Mouse (Mus musculus): ENCODE data around the gene Brwd3. TPM values are rescaled to one million over a fixed set of nuclear protein-coding genes. Genes with fewer than 3 reads are reported as not detected.

The Brwd3 gene
- polyA plus RNA-seq, 1 experiment from 2014 or later: 3.7 TPM

GRCm38 (mm10) chrX:108797268-108797667, 36.9 kb downstream of the Brwd3 start:
- no peaks in the 10 kb centered on the region for H3K4me1 ChIP-seq (replicated peaks; ENCODE audit: control insufficient read depth, insufficient read depth, low read length)
- no peaks in the 10 kb centered on the region for H3K27me3 ChIP-seq (ENCODE audit: control insufficient read depth, insufficient read depth, low read length)
- no peak for DNase-seq (ENCODE audit: low spot score)
- 82% methylated on average over 3 of the region's 3 CpGs for WGBS
- ATAC-seq (ENCODE audit: low FRiP score): no peak
- no peaks in the 10 kb centered on the region for H3K9me3 ChIP-seq (ENCODE audit: control insufficient read depth, low read length)
- H3K4me2 ChIP-seq (replicated peaks): no peak overlapping the region
- no peaks in the 10 kb centered on the region for H3K36me3 ChIP-seq (replicated peaks; ENCODE audit: control insufficient read depth, insufficient read depth)
- no peak overlapping the region for H3K9ac ChIP-seq
- H3K27ac ChIP-seq: no peak overlapping the region
- H3K4me3 ChIP-seq (replicated peaks; ENCODE audit: low read length): no peak overlapping the region

- H3K4me1 ChIP-seq (replicated peaks; ENCODE audit: control insufficient read depth, insufficient read depth, low read length): no peaks in the 10 kb centered on the region
- DNase-seq (ENCODE audit: low spot score) (no peak), ATAC-seq (ENCODE audit: low FRiP score) (no peak)
- H3K9me3 ChIP-seq (ENCODE audit: control insufficient read depth, low read length): no peaks in the 10 kb centered on the region
- no peak overlapping the region for H3K4me3 ChIP-seq (replicated peaks; ENCODE audit: low read length)
- WGBS: 97% methylated on average over 4 of the region's 4 CpGs
- no peak overlapping the region for H3K4me2 ChIP-seq (replicated peaks)
- H3K27me3 ChIP-seq (ENCODE audit: control insufficient read depth, insufficient read depth, low read length): no peaks in the 10 kb centered on the region
- H3K9ac ChIP-seq: no peak overlapping the region
- H3K27ac ChIP-seq: no peak overlapping the region
- H3K36me3 ChIP-seq (replicated peaks; ENCODE audit: control insufficient read depth, insufficient read depth): no peaks in the 10 kb centered on the region; the same call in 1 of the 2 replicates
These were observed 50.4 kb downstream of the Brwd3 start for GRCm38 (mm10) chrX:108783724-108784123.

GRCm38 (mm10) chrX:108731755-108732154, 102.4 kb downstream of the Brwd3 start:
- no peaks in the 10 kb centered on the region for H3K4me1 ChIP-seq (replicated peaks; ENCODE audit: control insufficient read depth, insufficient read depth, low read length)
- ATAC-seq (ENCODE audit: low FRiP score): no peak
- no peak overlapping the region for H3K27ac ChIP-seq
- H3K4me2 ChIP-seq (replicated peaks): no peak overlapping the region
- no peaks in the 10 kb centered on the region for H3K36me3 ChIP-seq (replicated peaks; ENCODE audit: control insufficient read depth, insufficient read depth)
- no peak overlapping the region for H3K9ac ChIP-seq
- H3K9me3 ChIP-seq (ENCODE audit: control insufficient read depth, low read length): no peaks in the 10 kb centered on the region
- DNase-seq (ENCODE audit: low spot score): no peak
- no peak overlapping the region for H3K4me3 ChIP-seq (replicated peaks; ENCODE audit: low read length)
- no peaks in the 10 kb centered on the region for H3K27me3 ChIP-seq (ENCODE audit: control insufficient read depth, insufficient read depth, low read length)

GRCm38 (mm10) chrX:108729564-108729963, 104.6 kb downstream of the Brwd3 start:
- no peaks in the 10 kb centered on the region for H3K4me1 ChIP-seq (replicated peaks; ENCODE audit: control insufficient read depth, insufficient read depth, low read length)
- no peak overlapping the region for H3K27ac ChIP-seq
- DNase-seq (ENCODE audit: low spot score) (no peak), ATAC-seq (ENCODE audit: low FRiP score) (no peak)
- H3K9me3 ChIP-seq (ENCODE audit: control insufficient read depth, low read length): no peaks in the 10 kb centered on the region
- no peak overlapping the region for H3K9ac ChIP-seq
- 45% methylated on average over 1 of the region's 1 CpGs for WGBS
- no peaks in the 10 kb centered on the region for H3K36me3 ChIP-seq (replicated peaks; ENCODE audit: control insufficient read depth, insufficient read depth)
- no peaks in the 10 kb centered on the region for H3K27me3 ChIP-seq (ENCODE audit: control insufficient read depth, insufficient read depth, low read length)
- no peak overlapping the region for H3K4me3 ChIP-seq (replicated peaks; ENCODE audit: low read length)
- H3K4me2 ChIP-seq (replicated peaks): no peak overlapping the region

- Histone ChIP-seq H3K4me1 (replicated peaks; ENCODE audit: control insufficient read depth, insufficient read depth, low read length) (no peaks in the 10 kb centered on the region), H3K27ac (no peak overlapping the region), H3K9ac (no peak overlapping the region), H3K9me3 (ENCODE audit: control insufficient read depth, low read length) (no peaks in the 10 kb centered on the region), H3K27me3 (ENCODE audit: control insufficient read depth, insufficient read depth, low read length) (no peaks in the 10 kb centered on the region), H3K4me2 (replicated peaks) (no peak overlapping the region), H3K4me3 (replicated peaks; ENCODE audit: low read length) (no peak overlapping the region), H3K36me3 (replicated peaks; ENCODE audit: control insufficient read depth, insufficient read depth) (no peaks in the 10 kb centered on the region)
- WGBS: 66% methylated on average over 3 of the region's 3 CpGs
- no peak for DNase-seq (ENCODE audit: low spot score)
- no peak for ATAC-seq (ENCODE audit: low FRiP score)
These were observed 105.1 kb downstream of the Brwd3 start for GRCm38 (mm10) chrX:108729068-108729467.

- Histone ChIP-seq H3K4me3 (replicated peaks; ENCODE audit: low read length) (no peak overlapping the region), H3K4me1 (replicated peaks; ENCODE audit: control insufficient read depth, insufficient read depth, low read length) (no peaks in the 10 kb centered on the region), H3K27ac (no peak overlapping the region), H3K9ac (no peak overlapping the region), H3K4me2 (replicated peaks) (no peak overlapping the region), H3K36me3 (replicated peaks; ENCODE audit: control insufficient read depth, insufficient read depth) (no peaks in the 10 kb centered on the region), H3K9me3 (ENCODE audit: control insufficient read depth, low read length) (no peaks in the 10 kb centered on the region), H3K27me3 (ENCODE audit: control insufficient read depth, insufficient read depth, low read length) (no peaks in the 10 kb centered on the region)
- ATAC-seq (ENCODE audit: low FRiP score) (no peak), DNase-seq (ENCODE audit: low spot score) (no peak)
- WGBS: 78% methylated on average over 3 of the region's 3 CpGs
These were observed 105.8 kb downstream of the Brwd3 start for GRCm38 (mm10) chrX:108728334-108728733.

GRCm38 (mm10) chrX:108724241-108724640, 109.9 kb downstream of the Brwd3 start:
- Histone ChIP-seq H3K4me1 (replicated peaks; ENCODE audit: control insufficient read depth, insufficient read depth, low read length) (no peaks in the 10 kb centered on the region), H3K4me2 (replicated peaks) (no peak overlapping the region), H3K27me3 (ENCODE audit: control insufficient read depth, insufficient read depth, low read length) (no peaks in the 10 kb centered on the region), H3K4me3 (replicated peaks; ENCODE audit: low read length) (no peak overlapping the region), H3K9ac (no peak overlapping the region), H3K36me3 (replicated peaks; ENCODE audit: control insufficient read depth, insufficient read depth) (no peaks in the 10 kb centered on the region), H3K27ac (no peak overlapping the region), H3K9me3 (ENCODE audit: control insufficient read depth, low read length) (no peaks in the 10 kb centered on the region)
- ATAC-seq (ENCODE audit: low FRiP score) (no peak), DNase-seq (ENCODE audit: low spot score) (no peak)

- DNase-seq (ENCODE audit: low spot score) (no peak), ATAC-seq (ENCODE audit: low FRiP score) (no peak)
- Histone ChIP-seq H3K4me2 (replicated peaks) (no peak overlapping the region), H3K4me3 (replicated peaks; ENCODE audit: low read length) (no peak overlapping the region), H3K9me3 (ENCODE audit: control insufficient read depth, low read length) (no peaks in the 10 kb centered on the region), H3K9ac (no peak overlapping the region), H3K27me3 (ENCODE audit: control insufficient read depth, insufficient read depth, low read length) (no peaks in the 10 kb centered on the region), H3K4me1 (replicated peaks; ENCODE audit: control insufficient read depth, insufficient read depth, low read length) (no peaks in the 10 kb centered on the region), H3K36me3 (replicated peaks; ENCODE audit: control insufficient read depth, insufficient read depth) (no peaks in the 10 kb centered on the region), H3K27ac (no peak overlapping the region)
- 84% methylated on average over 1 of the region's 1 CpGs for WGBS
These were observed 111.7 kb downstream of the Brwd3 start for GRCm38 (mm10) chrX:108722447-108722846.

GRCm38 (mm10) chrX:108704312-108704711, 129.9 kb downstream of the Brwd3 start:
- Histone ChIP-seq H3K4me1 (replicated peaks; ENCODE audit: control insufficient read depth, insufficient read depth, low read length) (no peaks in the 10 kb centered on the region), H3K4me3 (replicated peaks; ENCODE audit: low read length) (no peak overlapping the region), H3K36me3 (replicated peaks; ENCODE audit: control insufficient read depth, insufficient read depth) (no peaks in the 10 kb centered on the region), H3K9me3 (ENCODE audit: control insufficient read depth, low read length) (no peaks in the 10 kb centered on the region), H3K27me3 (ENCODE audit: control insufficient read depth, insufficient read depth, low read length) (no peaks in the 10 kb centered on the region), H3K4me2 (replicated peaks) (no peak overlapping the region), H3K9ac (no peak overlapping the region), H3K27ac (no peak overlapping the region)
- whole genome bisulfite sequencing: 50% methylated on average over 2 of the region's 2 CpGs
- ATAC-seq (ENCODE audit: low FRiP score): no peak
- no peak for DNase-seq (ENCODE audit: low spot score)
